Mouse (Mus musculus) heart, adult 11 months (tissue): ENCODE measurements around the gene Fam43a.

Experiments used
- DNase-seq: peaks from one replicate; pipeline ENCODE4 v3.0.0; 2022

Fam43a gene

DNA sequence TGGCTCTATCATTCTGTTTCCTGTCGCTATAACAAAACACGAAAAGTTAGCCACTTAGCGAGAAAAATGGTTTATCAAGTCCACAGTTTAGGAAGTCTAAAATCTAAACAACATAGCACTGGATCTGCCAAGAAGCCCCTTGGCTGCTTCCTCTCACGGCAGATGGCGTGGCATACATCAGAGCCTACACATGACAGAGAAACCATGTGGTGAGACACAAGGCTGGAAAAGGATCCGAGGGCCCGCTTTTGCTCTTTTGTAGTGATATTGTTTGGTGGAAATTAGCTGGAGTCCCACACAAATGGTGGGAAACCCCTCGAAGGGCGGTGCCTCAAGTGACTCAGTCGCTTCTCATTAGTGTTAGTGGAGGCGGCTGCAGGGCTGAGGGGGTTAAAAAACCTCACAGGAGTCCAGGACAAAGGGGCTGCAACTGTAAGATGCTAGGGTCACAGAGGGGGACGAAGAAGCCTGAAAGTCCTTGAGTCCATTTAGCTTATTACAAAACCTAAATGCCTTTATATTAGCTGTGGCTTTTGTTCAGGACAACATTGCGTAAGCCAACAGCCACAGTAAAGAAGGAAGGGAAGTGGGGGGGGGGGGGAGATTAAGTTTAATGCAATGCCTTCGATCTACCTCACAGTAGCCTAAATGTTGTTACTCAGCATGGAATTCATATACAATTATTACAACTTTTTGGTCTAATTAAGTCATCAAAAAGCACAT lies 3.5 kb upstream of the Fam43a start:
- DNase-seq = peak; percentile 85

DNA sequence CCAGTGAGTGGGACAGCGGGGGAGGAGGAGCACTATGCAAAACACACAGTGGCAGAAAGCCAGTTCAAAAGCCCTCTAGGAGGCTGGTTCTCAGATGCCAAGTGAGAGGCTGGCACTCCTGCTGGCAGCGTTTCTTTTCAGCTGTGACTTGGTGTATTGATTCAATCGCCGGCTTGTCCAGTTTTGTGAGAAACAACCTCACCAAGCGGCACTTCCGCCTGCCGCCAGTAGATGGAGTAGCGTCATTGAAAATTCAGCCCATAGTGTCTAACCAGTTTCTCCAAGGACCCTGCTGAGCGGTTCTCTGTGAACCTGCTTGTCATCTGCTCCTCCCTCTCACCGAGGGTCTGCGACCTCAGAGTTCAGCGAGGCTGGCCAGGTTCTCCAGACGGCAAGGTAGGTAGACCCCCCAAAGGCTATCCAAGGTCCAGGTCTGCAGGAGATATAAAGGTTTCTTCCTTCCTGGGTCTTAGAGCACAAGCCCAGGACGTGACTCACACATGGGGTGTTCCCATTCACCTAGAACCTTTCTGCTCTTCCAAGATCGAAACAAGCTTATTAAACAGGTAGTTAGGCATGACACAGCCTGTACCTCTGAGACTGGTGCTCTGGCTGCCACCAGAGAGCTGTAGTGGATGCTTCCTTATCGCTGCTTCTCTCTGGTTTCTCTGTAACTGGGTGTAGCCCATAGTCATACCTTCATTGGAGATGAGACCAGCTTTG lies 2.4 kb upstream of the Fam43a start:
- peak; percentile 97 for DNase-seq

DNA sequence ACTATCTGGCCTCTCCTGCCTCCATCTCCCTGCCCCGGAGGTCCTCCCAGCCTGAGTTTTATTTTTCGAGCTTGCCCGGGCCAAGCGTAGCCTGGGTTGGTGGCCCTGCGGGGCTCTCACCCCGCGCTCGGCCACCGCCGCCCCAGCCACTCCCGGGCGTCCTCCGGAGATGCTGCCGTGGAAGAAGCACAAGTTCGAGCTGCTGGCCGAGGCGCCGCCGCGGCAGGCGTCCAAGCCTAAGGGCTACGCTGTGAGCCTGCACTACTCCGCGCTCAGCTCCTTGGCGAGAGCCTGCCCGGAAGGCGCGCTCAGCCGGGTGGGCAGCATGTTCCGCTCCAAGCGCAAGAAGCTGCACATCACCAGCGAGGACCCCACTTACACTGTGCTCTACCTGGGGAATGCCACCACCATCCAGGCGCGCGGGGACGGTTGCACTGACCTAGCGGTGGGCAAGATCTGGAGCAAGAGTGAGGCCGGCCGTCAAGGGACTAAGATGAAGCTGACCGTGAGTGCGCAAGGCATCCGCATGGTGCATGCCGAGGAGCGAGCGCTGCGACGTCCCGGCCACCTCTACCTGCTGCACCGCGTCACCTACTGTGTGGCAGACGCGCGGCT lies 1.0 kb downstream of the Fam43a start:
- peak; percentile 97 for DNase-seq

DNA sequence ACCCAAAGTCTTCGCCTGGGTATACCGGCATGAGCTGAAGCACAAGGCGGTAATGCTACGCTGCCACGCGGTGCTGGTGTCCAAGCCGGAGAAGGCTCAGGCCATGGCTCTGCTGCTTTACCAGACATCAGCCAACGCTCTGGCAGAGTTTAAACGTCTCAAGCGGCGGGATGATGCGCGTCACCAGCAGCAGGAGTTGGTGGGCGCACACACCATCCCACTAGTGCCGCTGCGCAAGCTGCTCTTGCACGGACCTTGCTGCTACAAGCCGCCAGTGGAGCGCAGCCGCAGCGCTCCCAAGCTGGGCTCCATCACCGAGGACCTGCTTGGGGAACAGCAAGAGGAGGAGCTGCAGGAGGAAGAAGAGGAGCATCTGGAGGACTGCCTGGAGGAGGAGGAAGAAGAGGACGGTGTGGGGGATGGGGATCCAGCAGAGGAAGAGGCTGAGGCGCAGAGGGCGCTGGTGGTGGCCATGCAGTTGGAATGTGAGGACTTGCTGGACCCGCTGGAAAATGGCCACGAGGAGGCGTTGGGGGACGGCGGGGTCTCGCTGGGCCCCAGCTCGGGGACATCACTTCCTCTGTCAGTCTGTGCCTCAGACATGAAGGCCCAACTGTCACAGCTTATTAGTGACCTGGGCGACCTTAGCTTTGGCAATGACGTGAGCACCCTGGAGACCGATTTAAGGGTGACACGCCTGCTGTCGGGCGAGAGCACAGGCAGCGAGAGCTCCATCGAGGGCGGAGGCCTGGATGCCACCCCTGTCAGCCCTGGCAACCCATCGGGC lies 1.7 kb downstream of the Fam43a start:
- DNase-seq = peak; percentile 98

DNA sequence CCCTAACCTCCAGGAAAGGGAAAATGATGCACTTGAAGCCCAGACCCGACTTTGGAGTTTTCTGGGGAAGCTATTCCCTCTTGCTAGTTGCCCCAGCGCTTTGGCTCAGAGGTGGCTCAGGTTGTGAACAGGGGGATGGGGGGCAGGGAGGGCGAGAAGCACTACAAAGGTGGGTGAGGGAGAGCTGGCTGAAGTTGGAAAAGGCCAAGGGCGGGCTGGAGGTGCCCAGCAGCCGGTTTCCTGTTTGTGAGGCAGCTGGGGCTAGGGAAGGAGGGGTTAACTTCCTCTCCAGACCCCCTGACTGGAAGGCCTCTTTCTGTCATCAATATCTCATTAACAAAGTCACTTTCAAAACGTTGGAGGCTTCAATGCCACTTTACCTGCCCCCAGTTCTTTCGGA lies 2.4 kb downstream of the Fam43a start:
- DNase-seq = peak; percentile 96

DNA sequence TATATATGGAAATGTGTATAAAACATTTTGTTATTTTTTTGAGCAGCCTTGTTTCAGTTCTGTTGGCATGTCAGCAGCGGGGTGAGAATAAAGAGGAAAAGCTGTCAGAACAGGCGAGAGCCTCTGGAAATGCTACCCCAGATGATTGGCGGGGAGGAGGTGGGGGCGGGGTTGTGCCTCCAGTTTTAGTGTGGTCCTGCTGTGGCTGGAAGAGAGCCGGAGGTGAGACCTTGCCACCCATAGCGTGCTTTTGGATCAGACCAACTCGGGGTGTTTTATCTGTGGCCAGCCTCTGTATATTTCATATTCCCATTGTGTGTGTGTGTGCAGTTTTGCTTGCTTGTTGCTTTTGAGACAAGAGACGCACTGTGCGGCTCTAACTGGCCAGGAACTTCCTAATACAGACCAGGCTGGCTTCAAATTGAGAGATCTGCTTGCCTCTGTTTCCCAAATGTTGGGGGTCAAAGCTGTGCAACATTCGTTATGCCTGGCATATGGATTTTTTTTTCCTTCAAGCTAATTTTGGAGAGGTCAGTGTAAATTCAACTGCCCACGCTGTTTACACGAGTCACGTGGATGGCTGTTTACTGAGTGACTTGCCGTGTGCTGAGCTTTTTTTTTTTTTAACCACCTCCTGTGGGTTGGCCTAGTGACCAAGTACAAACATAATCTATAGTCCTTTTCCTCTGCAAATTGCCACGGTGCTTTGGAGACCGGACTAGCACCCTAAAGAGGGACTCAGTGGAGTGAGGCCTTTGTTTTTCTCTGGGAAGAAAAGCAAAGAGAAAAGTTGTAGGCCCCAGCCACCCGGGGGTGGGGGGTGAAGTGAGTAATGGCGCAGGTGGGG lies 3.4 kb downstream of the Fam43a start:
- no peak for DNase-seq

DNA sequence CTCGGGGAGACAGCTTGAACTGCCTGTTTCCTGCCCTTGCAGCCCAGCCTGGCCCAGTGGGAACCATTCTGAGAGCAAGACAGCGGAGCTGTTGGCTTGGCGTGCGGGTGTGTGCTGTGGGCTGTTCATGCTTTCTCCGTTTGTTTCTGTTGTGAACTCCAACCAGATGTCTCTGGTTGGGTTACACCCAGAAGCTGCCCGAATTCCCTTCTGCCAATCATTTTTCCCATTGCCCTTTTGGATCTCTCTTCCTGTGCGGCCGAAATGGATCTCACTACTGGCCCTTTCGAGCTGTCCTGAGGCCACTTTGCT lies 4.0 kb downstream of the Fam43a start:
- peak; percentile 95 for DNase-seq

DNA sequence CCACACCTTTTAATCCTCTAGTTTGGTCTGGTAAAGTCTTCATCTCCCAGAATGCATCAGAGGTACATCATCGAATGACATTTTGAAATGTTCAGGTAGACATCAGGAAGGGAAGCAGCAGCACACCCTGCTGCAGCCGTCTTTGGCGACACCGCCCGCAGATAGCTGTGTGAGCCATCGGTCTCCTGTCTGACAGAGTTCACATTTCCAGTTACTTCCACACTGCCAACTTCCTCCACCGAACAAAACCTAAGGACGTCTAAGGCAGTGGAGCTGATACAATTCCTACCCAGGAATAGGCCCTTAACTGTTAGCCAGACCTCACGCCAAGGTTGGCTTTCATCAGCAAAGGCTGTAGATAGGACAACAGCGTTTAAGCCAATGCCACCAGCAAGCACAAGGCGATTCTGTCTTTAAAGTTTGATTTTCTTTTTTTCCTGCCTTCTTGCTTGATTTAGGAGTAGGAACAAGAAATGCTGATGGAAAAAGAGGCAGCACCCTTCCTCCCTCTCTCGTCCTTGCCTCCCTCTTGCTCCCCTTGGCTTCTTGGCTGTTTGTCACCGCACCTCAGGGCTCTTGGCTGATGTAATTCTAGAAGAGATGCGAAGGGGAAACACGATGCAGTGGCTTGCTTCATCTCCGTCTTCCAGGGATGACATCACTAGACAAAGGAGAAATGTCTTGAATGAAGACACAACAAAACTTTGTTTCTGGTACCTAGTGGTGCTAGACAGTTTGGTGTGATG lies 4.7 kb downstream of the Fam43a start:
- DNase-seq = peak; percentile 95

DNA sequence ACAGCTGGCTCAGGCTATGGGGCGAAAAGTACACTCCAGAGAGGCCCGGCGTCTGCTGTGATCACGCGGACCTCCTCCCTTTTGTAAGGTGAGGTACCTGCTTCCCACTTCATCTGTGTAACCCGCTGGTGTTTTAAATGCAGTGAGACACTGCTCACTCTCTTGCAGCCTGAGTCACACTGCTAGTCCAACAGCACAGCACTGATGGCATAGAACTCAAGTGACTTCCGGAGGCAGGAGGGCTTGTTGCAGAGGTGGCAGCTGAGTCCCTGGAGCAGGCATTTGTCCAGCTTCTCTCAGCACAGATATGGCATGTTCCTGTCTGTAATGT lies 5.2 kb downstream of the Fam43a start:
- DNase-seq = peak; percentile 89

DNA sequence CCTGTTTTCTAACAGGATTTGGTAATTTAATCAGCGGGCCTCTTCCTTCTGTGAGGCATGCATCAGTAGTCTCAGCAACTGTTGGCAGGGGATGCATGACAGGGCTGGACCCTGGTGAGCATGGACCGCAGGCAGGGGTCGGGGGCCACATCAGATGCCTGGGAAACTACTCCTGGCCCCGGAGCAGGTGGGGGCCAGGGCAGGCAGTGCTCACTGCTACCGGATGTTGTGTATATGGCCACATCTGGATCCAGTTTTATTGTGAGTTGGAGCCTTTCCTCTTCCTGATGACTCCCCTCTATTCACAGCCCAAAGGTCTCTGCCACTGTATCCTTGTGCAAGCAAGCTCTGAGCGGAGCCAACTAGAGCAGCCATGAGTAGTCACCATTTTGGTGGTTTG lies 6.0 kb downstream of the Fam43a start:
- DNase-seq = peak; percentile 92

DNA sequence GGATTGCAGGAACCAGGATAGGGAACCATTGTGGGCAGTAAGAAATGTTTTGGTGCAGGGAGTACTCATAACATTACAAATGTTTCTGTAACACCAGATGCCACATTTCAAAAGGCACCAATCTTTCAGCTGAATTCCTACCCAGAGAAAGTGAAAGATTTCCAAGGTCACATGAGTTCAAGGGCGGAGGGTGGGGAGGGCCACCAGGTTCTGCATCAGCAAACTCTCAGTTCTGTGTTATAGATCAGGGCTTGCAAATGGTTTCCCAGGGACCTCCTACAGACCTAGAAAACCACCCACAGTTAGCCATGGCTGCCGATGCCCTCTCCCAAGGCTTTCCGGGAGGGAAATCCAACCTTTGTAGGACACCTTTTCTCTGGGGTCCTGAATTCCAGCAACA lies 8.3 kb downstream of the Fam43a start:
- DNase-seq = no peak

DNA sequence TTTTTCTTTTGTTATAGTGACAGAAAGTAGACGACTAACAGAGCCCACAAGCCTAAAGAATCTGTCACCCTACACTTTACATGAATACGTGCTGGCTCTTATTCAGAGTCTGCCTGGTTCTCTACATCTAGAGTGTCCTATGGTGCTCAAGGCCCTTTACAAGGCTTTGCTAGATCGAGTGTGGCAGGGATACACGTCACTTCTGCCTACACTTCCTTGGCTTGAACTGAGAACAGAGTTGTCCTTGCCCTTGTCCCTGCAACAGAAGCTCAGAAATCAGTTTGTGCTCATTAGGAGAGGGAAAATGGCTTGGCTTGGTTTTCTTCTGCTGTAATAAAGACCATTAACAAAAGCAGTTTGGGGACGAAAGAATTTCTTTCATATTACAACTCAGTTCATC lies 11.8 kb downstream of the Fam43a start:
- DNase-seq = no peak

DNA sequence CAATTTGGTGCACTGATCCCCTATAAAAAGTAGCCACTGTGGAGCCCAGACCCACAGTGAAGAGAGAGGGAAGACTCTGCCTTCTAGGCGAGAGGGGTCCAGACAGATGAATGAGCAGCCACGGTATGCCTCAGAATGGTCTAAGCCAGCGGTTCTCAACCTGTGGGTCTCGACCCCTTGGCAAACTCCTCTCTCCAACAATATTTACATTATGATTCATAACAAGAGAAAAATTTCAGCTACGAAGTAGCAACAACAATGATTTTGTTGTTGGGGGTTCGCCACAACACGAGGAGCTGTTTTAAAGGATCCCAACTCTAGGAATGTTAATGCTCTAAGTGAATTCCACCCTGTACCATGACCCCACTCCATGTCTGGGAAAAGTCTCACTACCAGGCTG lies 13.6 kb downstream of the Fam43a start:
- DNase-seq = no peak

DNA sequence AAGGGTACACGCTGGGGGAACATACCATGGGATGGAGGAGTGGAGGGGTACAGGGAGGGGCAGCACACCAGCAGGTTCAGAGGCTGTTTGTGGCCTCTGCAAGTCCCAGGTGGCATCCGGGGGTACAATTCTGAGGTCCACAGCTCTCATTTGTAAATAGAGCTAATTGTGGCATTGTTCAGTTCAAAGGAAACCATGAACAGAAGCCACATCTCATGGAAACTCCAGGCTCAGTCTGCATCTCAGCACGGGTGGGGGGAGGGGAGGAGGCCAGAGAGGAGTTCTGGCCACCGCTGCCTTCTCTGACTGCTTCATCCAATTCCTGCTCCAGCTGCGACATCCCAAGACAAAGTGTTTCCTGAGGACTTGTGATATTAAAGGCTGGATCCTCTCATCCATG lies 14.6 kb downstream of the Fam43a start:
- DNase-seq = no peak

DNA sequence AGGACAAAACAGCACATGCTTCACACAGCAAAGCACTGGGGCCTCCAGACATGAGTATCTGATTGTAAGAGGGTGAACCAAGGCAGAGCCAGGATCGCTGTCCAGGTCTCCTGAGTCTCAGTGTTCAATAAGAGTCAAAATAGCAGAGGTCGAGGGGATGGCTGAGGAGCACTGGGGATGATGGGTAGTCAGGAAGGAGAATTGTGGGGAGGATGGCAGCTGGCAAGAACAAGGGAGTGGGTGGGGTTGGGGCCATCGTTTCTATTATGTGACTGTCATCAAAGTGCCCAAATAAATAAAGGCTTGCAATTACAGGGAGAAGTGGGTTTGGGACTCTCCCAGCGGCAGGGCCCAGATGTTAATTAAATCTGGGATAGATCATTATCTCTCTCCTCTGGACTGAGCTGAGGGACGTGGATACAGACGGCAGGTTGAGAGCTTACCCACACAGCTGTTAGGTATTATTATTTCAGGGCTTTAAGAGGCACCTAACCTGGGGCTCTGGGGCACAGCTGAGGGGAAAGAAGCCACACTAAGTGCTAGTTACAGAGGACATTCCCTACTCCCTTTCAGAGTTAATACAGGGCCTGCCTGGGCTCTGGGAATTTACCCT lies 15.3 kb downstream of the Fam43a start:
- no peak for DNase-seq

DNA sequence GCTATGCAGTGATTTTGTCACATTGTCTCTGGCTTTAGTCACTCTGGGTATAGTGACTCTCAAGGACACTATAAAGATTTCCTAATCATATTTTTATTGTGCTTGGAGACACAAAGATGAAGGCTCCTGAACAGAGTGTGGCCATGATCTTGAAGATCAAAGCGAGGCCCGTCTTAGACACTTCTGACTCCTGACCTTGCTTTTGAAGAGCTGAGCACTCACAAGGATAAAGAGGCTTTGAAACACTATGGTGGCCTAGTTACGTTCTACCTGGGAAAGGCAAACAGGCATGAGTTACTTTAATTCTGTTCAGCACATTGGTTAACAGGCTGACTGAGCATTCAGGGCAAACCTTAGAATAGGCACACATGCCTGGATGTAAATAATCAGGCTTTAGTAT lies 16.8 kb downstream of the Fam43a start:
- DNase-seq = no peak

DNA sequence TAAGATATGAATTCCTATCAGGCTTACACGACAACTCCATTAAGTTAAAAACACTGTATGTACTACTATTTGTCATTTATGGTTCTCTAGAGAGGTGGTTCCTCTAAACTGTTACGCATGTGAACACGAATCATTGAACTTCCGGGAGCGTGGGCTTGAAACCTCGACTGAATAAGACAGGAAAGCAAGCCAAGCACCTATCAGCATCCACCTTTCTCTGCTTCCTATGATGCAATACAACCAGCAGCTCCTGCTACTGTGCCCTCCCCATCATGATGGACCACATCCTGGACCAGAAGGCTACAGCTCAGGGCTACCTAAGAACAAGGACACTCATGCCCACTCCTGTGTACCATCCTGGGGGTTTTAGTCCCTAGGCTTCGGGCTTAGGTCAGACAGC lies 24.1 kb downstream of the Fam43a start:
- no peak for DNase-seq

DNA sequence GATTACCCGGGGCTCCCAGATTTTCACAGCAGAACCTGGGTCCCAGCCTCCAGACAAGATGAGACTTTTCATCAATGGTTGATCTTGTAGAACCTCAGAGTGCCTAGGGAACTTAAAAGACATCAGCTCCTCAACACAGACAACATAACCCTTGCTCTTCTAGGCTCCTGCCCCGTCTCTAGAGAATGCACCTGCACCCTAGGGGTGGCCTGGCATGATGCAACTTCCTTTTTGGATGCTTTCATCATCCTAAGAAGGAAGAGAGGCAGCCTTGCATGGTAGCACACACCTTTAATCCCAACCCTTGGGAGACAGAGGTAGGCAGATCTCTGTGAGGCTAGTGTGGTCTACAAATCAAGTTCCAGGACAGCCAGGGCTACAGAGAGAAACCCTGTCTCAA lies 25.1 kb downstream of the Fam43a start:
- DNase-seq = no peak

DNA sequence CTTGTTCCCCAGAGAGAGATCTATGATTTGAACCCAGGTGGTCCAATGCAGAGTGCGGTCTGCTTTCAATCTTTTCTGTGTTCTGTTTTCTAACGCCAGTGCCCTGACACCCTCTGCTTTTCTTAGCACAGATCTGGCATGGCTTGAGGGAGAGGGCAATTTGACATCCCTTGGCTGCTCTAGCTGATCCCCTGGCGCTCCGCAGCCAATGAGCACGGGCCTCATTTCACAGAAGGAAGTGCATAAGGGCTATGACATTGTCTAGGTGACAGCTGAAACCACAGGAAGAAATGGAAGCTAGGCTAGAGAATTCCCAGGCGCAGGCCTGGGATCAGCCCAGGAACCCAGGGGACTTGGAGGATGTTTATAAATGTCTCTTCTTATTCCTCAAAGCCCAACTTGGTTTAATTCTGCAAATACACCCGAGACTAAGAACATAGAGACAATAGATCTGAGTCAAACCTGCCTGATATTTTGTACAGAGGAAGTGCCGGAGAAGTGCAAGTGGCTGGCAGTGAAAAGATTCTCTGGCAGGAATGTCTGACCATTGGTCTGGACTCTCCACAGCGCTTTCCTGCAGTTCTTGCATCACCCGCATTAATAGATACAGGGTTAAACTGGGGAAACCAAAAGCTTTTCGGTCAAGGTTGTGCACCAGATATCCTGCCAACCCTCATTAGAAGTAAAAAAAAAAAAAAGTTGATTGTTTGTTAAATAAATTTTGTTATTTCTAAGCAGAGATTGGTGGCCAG lies 28.2 kb downstream of the Fam43a start:
- peak; percentile 96 for DNase-seq

DNA sequence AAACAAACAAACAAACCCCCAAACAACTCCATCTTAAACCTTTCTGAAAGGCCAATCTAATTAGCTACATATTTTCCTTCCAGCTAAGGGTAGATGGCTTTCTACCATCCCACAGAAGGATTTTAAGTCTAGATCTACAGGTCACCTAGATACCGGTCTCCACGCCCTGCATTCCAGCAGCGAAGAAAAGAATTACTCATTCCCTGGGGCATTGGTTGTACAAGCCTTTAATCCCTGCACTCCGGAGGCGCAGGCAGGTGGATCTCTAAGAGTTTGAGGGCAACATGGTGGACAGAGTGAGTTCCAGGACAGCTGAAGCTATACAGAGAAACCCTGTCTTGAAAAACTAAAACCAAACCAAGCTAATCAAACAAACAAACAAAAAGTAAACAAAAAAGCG lies 28.9 kb downstream of the Fam43a start:
- no peak for DNase-seq

DNA sequence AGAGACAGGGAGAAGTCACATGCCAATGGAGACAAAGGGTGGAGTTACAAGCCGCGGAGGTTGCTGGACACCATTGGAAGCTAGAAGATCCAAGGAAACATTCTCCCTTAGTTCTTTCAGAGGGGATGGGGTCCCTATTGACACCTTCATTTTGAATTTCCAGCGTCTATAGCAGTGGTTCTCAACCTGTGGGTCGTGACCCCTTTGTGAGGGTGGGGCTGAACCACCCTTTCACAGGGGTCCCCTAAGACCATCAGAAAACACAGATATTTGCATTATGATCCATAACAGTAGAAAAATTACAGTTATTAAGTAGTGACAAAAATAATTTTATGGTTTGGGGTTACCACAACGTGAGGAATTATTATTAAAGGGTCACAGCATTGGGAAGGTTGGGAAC lies 30.0 kb downstream of the Fam43a start:
- DNase-seq = no peak
